In genomic region chr4:133201006-133201771, GRCm38 (mm10) we compare ENCODE assay signal across 8 mouse cellular contexts. TPM values are rescaled to one million over a fixed set of nuclear protein-coding genes. Genes with fewer than 3 reads are reported as not detected.
DNase-seq lines count a peak whose midpoint lies in the region; ATAC-seq and TF ChIP-seq lines count a peak whose summit lies in the region.

No protein-coding gene starts in this region.

- H3K9me3 ChIP-seq in ES-E14 (ENCODE audit: control insufficient read depth, insufficient read depth, low read depth, low read length) = no peaks in the 10 kb centered on the region
- no peaks in the 10 kb centered on the region for H3K9me3 ChIP-seq in liver, embryonic 12.5 days (replicated peaks)
- H3K9me3 ChIP-seq in neural tube, embryonic 14.5 days (ENCODE audit: control insufficient read depth, low read length) = no peaks in the 10 kb centered on the region

- 73% methylated on average over 8 of the region's 8 CpGs for WGBS in liver, embryonic 12.5 days (ENCODE audit: insufficient replicate concordance)
- 68% methylated on average over 8 of the region's 8 CpGs for WGBS in neural tube, embryonic 14.5 days

- peaks cover 11 to 42% of the 10 kb centered on the region in 2 experiments for H3K4me1 ChIP-seq in ES-E14 (ENCODE audit: control insufficient read depth in 2 of 2, insufficient read depth in 2 of 2, low read length in 2 of 2, poor library complexity in 1 of 2)
- H3K4me1 ChIP-seq in liver, embryonic 12.5 days = peaks cover 47% of the 10 kb centered on the region
- peaks cover 46% of the 10 kb centered on the region for H3K4me1 ChIP-seq in neural tube, embryonic 14.5 days (ENCODE audit: control insufficient read depth, insufficient read depth, low read length)

- DNase-seq in 3134 (ENCODE audit: extremely low read depth, insufficient read length, low spot score) = peak; percentile 49
- DNase-seq in ES-E14 (ENCODE audit: low read depth, low spot score) = no peak
- DNase-seq in cerebellum, postnatal 10 days = peak; percentile 92 to 93
- DNase-seq in gastrocnemius, postnatal 25 days = peak; percentile 75
- peak; percentile 79 for DNase-seq in urinary bladder, postnatal 14 days (ENCODE audit: low spot score)

- peak; percentile 65 for ATAC-seq in inflammation-experienced regulatory T-cells, adult 6 months
- 0 out of 2 replicates have a peak, but pooled peaks have one; percentile 6 for ATAC-seq in liver, embryonic 12.5 days
- ATAC-seq in neural tube, embryonic 14.5 days (ENCODE audit: low read depth) = no peak

- H3K4me3 ChIP-seq in ES-E14 (ENCODE audit: insufficient read depth in 1 of 2, low read depth in 1 of 2, low read length in 2 of 2, poor library complexity in 1 of 2, severe bottlenecking in 1 of 2) = peak overlapping the region in 1 of 2 experiments; percentile 5; a peak in 2 of 4 replicates
- H3K4me3 ChIP-seq in liver, embryonic 12.5 days = no peak overlapping the region
- H3K4me3 ChIP-seq in neural tube, embryonic 14.5 days (ENCODE audit: low read depth, low read length) = no peak overlapping the region

- peaks cover 6% of the 10 kb centered on the region for H3K36me3 ChIP-seq in ES-E14 (ENCODE audit: control insufficient read depth, insufficient read depth, low read length, poor library complexity, severe bottlenecking)
- H3K36me3 ChIP-seq in liver, embryonic 12.5 days = peaks cover 17% of the 10 kb centered on the region
- no peaks in the 10 kb centered on the region for H3K36me3 ChIP-seq in neural tube, embryonic 14.5 days (ENCODE audit: control insufficient read depth, insufficient read depth, low read length)

- in situ Hi-C loops in ES-E14 (cut with MboI; ENCODE audit: low sequenced_read_pairs in 2 of 2, unreplicated experiment in 2 of 2) = no loop called here

- no peak overlapping the region for H3K27ac ChIP-seq in ES-E14 (ENCODE audit: insufficient read depth, low read depth, low read length, poor library complexity, severe bottlenecking)
- 0 out of 2 replicates have a peak overlapping the region, but pooled peaks have one; percentile 2 for H3K27ac ChIP-seq in liver, embryonic 12.5 days
- H3K27ac ChIP-seq in neural tube, embryonic 14.5 days (ENCODE audit: low read depth, low read length) = peak overlapping the region; percentile 62

- H3K27me3 ChIP-seq in liver, embryonic 12.5 days (replicated peaks) = peaks cover 10% of the 10 kb centered on the region; the same call in 1 of the 2 replicates
- H3K27me3 ChIP-seq in neural tube, embryonic 14.5 days (ENCODE audit: control insufficient read depth, insufficient read depth, low read length) = no peaks in the 10 kb centered on the region

- H3K4me2 ChIP-seq in liver, embryonic 12.5 days = no peak overlapping the region
- no peak overlapping the region for H3K4me2 ChIP-seq in neural tube, embryonic 14.5 days (ENCODE audit: low read depth, low read length)

- peak overlapping the region; percentile 38; the same call in 1 of the 2 replicates for H3K9ac ChIP-seq in ES-E14 (ENCODE audit: insufficient read depth, low read depth, low read length, poor library complexity, severe bottlenecking)
- H3K9ac ChIP-seq in liver, embryonic 12.5 days = no peak overlapping the region
- H3K9ac ChIP-seq in neural tube, embryonic 14.5 days (replicated peaks; ENCODE audit: low read depth, low read length) = no peak overlapping the region; the same call in 1 of the 2 replicates

TF ChIP-seq in ES-E14, 5 proteins besides CTCF, POLR2A, EP300 and RAD21:
- no peak for TF ChIP-seq ZC3H11A (IDR thresholded peaks at IDR 0.05; ENCODE audit: borderline replicate concordance, low read depth, low read length)
- no peak for TF ChIP-seq ZNF384 (IDR thresholded peaks at IDR 0.05; ENCODE audit: low read depth, low read length)
- no peak for TF ChIP-seq CHD2 (IDR thresholded peaks at IDR 0.05; ENCODE audit: low read depth, low read length)
- TF ChIP-seq MAFK (IDR thresholded peaks at IDR 0.05; ENCODE audit: insufficient read depth, low read depth, low read length) = no peak
- no peak for TF ChIP-seq HCFC1 (IDR thresholded peaks at IDR 0.05; ENCODE audit: borderline replicate concordance, insufficient read depth, low read length)
TF ChIP-seq in ES-E14: peak in this region for 0.

RNA-seq across cellular contexts. Expression of gene Cd164l2, which starts 10.7 kb away (rescaled TPM):
- total RNA-seq in ES-E14 (2012; rRNA removed) = 2.2 and 5.7 TPM in 2 replicates
- total RNA-seq in gastrocnemius, postnatal 25 days (2021) = not detected
- polyA plus RNA-seq in inflammation-experienced regulatory T-cells, adult 6 months (2017; shearing (Covaris generic)) = not detected
- polyA plus RNA-seq in liver, embryonic 12.5 days (2016; fragmentation: Nextera tagmentation; extraction: Ambion mirVana) = 0.12 and 0.26 TPM in 2 replicates
- 0.82 and 2.0 TPM in 2 replicates for polyA plus RNA-seq in neural tube, embryonic 14.5 days (2014; fragmentation: Nextera tagmentation; extraction: Ambion mirVana)

RNA-seq across cellular contexts. Expression of gene Gpr3, which starts 11.1 kb away (rescaled TPM):
- 0.85 and 1.5 TPM in 2 replicates for total RNA-seq in ES-E14 (2012; rRNA removed)
- not detected for total RNA-seq in gastrocnemius, postnatal 25 days (2021)
- not detected for polyA plus RNA-seq in inflammation-experienced regulatory T-cells, adult 6 months (2017; shearing (Covaris generic))
- not detected in 2 replicates for polyA plus RNA-seq in liver, embryonic 12.5 days (2016; fragmentation: Nextera tagmentation; extraction: Ambion mirVana)
- 2.4 and 2.5 TPM in 2 replicates for polyA plus RNA-seq in neural tube, embryonic 14.5 days (2014; fragmentation: Nextera tagmentation; extraction: Ambion mirVana)

RNA-seq across cellular contexts. Expression of gene Map3k6, which starts 39.4 kb away (rescaled TPM):
- total RNA-seq in ES-E14 (2012; rRNA removed) = 2.7 and 4.3 TPM in 2 replicates
- total RNA-seq in gastrocnemius, postnatal 25 days (2021) = 10 to 100 TPM in 1 of 2 experiments, 1 to 10 TPM in 1; 5.8 to 12.5 TPM
- polyA plus RNA-seq in inflammation-experienced regulatory T-cells, adult 6 months (2017; shearing (Covaris generic)) = under 1 TPM in 1 of 3 experiments, not detected in 2; 0.57 TPM
- 2.8 and 3.6 TPM in 2 replicates for polyA plus RNA-seq in liver, embryonic 12.5 days (2016; fragmentation: Nextera tagmentation; extraction: Ambion mirVana)
- 2.6 and 2.9 TPM in 2 replicates for polyA plus RNA-seq in neural tube, embryonic 14.5 days (2014; fragmentation: Nextera tagmentation; extraction: Ambion mirVana)
